Mouse (Mus musculus) neural tube, embryonic 12.5 days (tissue): ENCODE results near the gene Tcl1. TPM values are rescaled to one million over a fixed set of nuclear protein-coding genes. Genes with fewer than 3 reads are reported as not detected.

Source experiments
- ATAC-seq: fragments of 200-750 bp; cut with Nextera tagmentation; 2 replicates; pipeline ENCODE4 v1.8.0; 2017; ENCODE audit warnings: low read depth, mild to moderate bottlenecking, moderate TSS enrichment, moderate library complexity; ENCODE audit not compliant: low FRiP score
- H3K27ac ChIP-seq: fragments of 300-500 bp; sonication (generic); 2 replicates; pipeline ENCODE4 v1.5.1; 2016
- H3K27me3 ChIP-seq: fragments of 300-500 bp; sonication (generic); replicated peaks from 2 replicates; pipeline ENCODE4 v1.6.1; 2016; ENCODE audit warnings: mild to moderate bottlenecking
- H3K36me3 ChIP-seq: fragments of 300-500 bp; sonication (generic); 2 replicates; pipeline ENCODE4 v1.6.1; 2016; ENCODE audit warnings: mild to moderate bottlenecking
- H3K4me1 ChIP-seq: fragments of 300-500 bp; sonication (generic); 2 replicates; pipeline ENCODE4 v1.6.1; 2016
- H3K4me2 ChIP-seq: fragments of 300-500 bp; sonication (generic); replicated peaks from 2 replicates; pipeline ENCODE4 v1.6.1; 2016; ENCODE audit warnings: mild to moderate bottlenecking
- H3K4me3 ChIP-seq: fragments of 300-500 bp; sonication (generic); 2 replicates; pipeline ENCODE4 v1.5.1; 2016
- H3K9ac ChIP-seq: fragments of 300-500 bp; sonication (generic); 2 replicates; pipeline ENCODE4 v1.6.1; 2016; ENCODE audit warnings: mild to moderate bottlenecking
- H3K9me3 ChIP-seq: fragments of 300-500 bp; sonication (generic); 2 replicates; pipeline ENCODE4 v1.6.1; 2016; ENCODE audit warnings: mild to moderate bottlenecking
- WGBS: fragments of 180-500 bp; shearing (Covaris S2); methylation state at CpG from one replicate; pipeline ENCODE4 v1.1.7; 2016; 5-methylcytosine and 5-hydroxymethylcytosine counted together
- polyA plus RNA-seq: library from polyadenylated mRNA; unstranded; fragments of >200 nt; fragmentation: Nextera tagmentation; extraction: Ambion mirVana; gene quantifications from 2 replicates; pipeline ENCODE4 v1.2.1, GENCODE M21; 2016

Gene Tcl1
- not detected in 2 replicates for polyA plus RNA-seq

DNA sequence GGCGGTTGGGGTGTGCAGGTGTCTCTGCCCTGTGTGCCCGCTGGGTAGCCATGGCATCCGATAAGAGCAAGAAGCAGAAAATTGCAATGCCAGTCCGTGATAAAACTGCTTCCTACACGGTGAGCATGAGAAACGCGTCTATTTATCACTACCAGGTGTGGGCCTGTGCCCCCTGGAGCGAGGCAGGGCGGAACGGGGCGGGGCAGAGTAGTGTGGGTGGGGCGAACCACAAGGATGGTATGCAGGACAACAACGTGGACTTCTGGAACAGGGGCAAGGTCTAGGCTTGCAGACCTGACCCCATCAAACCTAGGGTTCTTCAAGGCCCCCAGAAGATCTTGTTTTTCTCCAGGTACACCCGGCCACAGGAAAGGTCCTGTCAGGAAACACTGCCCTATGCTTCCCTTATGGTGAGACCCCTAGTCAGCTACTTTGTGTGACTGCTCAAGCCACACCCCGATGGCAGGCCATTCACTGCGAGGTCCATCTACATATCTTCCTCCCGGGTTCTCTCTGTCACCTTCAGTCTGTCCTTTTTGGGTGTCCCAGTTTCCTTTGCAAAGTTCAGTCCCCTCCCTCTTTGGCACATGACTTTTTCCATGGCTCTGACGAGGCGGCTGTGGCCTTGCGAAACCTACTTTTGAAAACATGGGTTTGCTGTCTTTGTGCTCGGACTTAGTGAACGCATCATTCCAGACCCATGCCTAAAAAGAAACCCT lies at the start of gene Tcl1:
TSS of gene Tcl1 (minus strand) at position 193 of the 719 bp plus-strand sequence.
- WGBS, result 93% methylated on average over 22 of the region's 22 CpGs
- Histone ChIP-seq H3K27ac (no peak within 1 kb of the TSS), H3K27me3 (no peaks in the 10 kb centered on the region), H3K4me2 (no peak within 1 kb of the TSS), H3K4me1 (no peaks in the 10 kb centered on the region), H3K9me3 (no peaks in the 10 kb centered on the region), H3K9ac (no peak within 1 kb of the TSS), H3K4me3 (no peak within 1 kb of the TSS), H3K36me3 (no peaks in the 10 kb centered on the region)
- no peak for ATAC-seq

GRCm38 (mm10) chr12:105271016-105271965 lies 48.7 kb upstream of the Tcl1 start:
- Histone ChIP-seq H3K4me2 (no peak overlapping the region), H3K9ac (no peak overlapping the region), H3K9me3 (no peaks in the 10 kb centered on the region), H3K27ac (no peak overlapping the region), H3K36me3 (no peaks in the 10 kb centered on the region), H3K27me3 (no peaks in the 10 kb centered on the region), H3K4me1 (no peaks in the 10 kb centered on the region), H3K4me3 (no peak overlapping the region)
- 57% methylated on average over 17 of the region's 17 CpGs for WGBS
- no peak for ATAC-seq

DNA sequence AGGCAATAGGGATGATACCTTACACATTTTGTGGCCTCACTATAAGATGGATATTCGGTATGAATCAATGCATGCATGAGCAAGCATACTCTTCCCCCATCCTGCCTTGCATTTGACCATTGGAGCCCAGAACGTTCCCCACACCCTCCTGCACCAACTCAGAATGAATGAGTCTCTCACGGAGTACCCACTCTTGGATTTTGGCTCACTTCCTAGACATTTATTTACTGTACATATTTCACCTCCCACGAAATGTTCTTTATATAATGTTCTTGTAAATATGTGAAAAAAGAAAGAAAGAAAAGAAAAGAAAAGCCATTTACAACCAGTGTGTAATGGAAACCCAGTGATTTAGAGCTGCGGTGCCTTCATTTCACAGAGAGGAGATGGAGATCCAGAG lies 44.5 kb upstream of the Tcl1 start:
- Histone ChIP-seq H3K9me3 (no peaks in the 10 kb centered on the region), H3K27me3 (no peaks in the 10 kb centered on the region), H3K4me1 (no peaks in the 10 kb centered on the region), H3K27ac (no peak overlapping the region), H3K36me3 (no peaks in the 10 kb centered on the region), H3K4me3 (no peak overlapping the region), H3K9ac (no peak overlapping the region), H3K4me2 (no peak overlapping the region)
- no peak for ATAC-seq
- 83% methylated on average over 5 of the region's 5 CpGs for WGBS

- no peaks in the 10 kb centered on the region for H3K9me3 ChIP-seq
- H3K4me2 ChIP-seq, result no peak overlapping the region
- no peak overlapping the region for H3K4me3 ChIP-seq
- no peaks in the 10 kb centered on the region for H3K4me1 ChIP-seq
- no peak for ATAC-seq
- no peak overlapping the region for H3K27ac ChIP-seq
- H3K9ac ChIP-seq, result no peak overlapping the region
- H3K27me3 ChIP-seq, result no peaks in the 10 kb centered on the region
- no peaks in the 10 kb centered on the region for H3K36me3 ChIP-seq
- WGBS, result 11% methylated on average over 3 of the region's 3 CpGs
Observed at GRCm38 (mm10) chr12:105266096-105266495, 43.5 kb upstream of the Tcl1 start.

DNA sequence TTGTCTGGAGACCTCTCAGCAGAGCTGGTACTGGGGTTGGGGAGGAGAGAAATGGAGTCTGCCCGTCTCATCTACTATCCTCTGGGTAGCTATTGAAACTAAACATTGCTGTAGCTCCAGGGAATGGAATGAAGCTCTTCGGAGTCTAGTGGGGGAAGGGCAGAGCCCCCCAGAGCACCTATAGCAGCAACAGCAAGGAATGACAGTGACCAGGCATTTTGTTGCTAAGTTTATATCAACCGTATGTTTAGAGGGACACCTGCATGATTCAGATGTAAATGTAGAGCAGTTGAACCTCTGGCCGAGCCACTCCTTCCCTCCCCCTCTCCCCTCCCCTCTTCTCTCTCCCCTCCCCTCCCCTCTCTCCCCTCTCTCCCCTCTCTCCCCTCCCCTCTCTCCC lies 36.6 kb upstream of the Tcl1 start:
- H3K27ac ChIP-seq, result no peak overlapping the region
- no peak for ATAC-seq
- H3K36me3 ChIP-seq, result no peaks in the 10 kb centered on the region
- WGBS, result 21% methylated on average over 4 of the region's 4 CpGs
- no peak overlapping the region for H3K4me3 ChIP-seq
- no peaks in the 10 kb centered on the region for H3K4me1 ChIP-seq
- H3K27me3 ChIP-seq, result no peaks in the 10 kb centered on the region
- no peaks in the 10 kb centered on the region for H3K9me3 ChIP-seq
- no peak overlapping the region for H3K9ac ChIP-seq
- H3K4me2 ChIP-seq, result no peak overlapping the region

- ATAC-seq, result no peak
- no peak overlapping the region for H3K9ac ChIP-seq
- H3K4me3 ChIP-seq, result no peak overlapping the region
- no peaks in the 10 kb centered on the region for H3K27me3 ChIP-seq
- H3K27ac ChIP-seq, result no peak overlapping the region
- H3K4me1 ChIP-seq, result no peaks in the 10 kb centered on the region
- H3K36me3 ChIP-seq, result no peaks in the 10 kb centered on the region
- H3K9me3 ChIP-seq, result no peaks in the 10 kb centered on the region
- H3K4me2 ChIP-seq, result no peak overlapping the region
- WGBS, result 8% methylated on average over 9 of the region's 9 CpGs
Observed at GRCm38 (mm10) chr12:105258787-105259186, 36.2 kb upstream of the Tcl1 start.

GRCm38 (mm10) chr12:105253796-105254195 lies 31.2 kb upstream of the Tcl1 start:
- Histone ChIP-seq H3K4me1 (peaks cover 7% of the 10 kb centered on the region), H3K27me3 (no peaks in the 10 kb centered on the region), H3K9me3 (no peaks in the 10 kb centered on the region), H3K27ac (no peak overlapping the region), H3K36me3 (no peaks in the 10 kb centered on the region), H3K4me2 (no peak overlapping the region), H3K4me3 (no peak overlapping the region), H3K9ac (no peak overlapping the region)
- no peak for ATAC-seq
- WGBS, result 95% methylated on average over 3 of the region's 3 CpGs

- WGBS, result 4% methylated on average over 9 of the region's 9 CpGs
- Histone ChIP-seq H3K27me3 (no peaks in the 10 kb centered on the region), H3K9me3 (no peaks in the 10 kb centered on the region), H3K36me3 (no peaks in the 10 kb centered on the region), H3K4me1 (peaks cover 14% of the 10 kb centered on the region), H3K27ac (no peak overlapping the region), H3K4me3 (no peak overlapping the region), H3K4me2 (peak overlapping the region; percentile 51), H3K9ac (no peak overlapping the region)
- peak; percentile 57 for ATAC-seq
Observed at GRCm38 (mm10) chr12:105248763-105249233, 26.2 kb upstream of the Tcl1 start.

- no peak for ATAC-seq
- Histone ChIP-seq H3K9ac (no peak overlapping the region), H3K36me3 (no peaks in the 10 kb centered on the region), H3K4me1 (no peaks in the 10 kb centered on the region), H3K27ac (no peak overlapping the region), H3K4me2 (no peak overlapping the region), H3K9me3 (0 out of 2 replicates have a peak, but pooled peaks cover 8% of the 10 kb centered on the region), H3K4me3 (no peak overlapping the region), H3K27me3 (no peaks in the 10 kb centered on the region)
- WGBS, result 80% methylated on average over 9 of the region's 9 CpGs
Observed at GRCm38 (mm10) chr12:105239060-105239459, 16.5 kb upstream of the Tcl1 start.

GRCm38 (mm10) chr12:105235091-105235490 lies 12.5 kb upstream of the Tcl1 start:
- ATAC-seq, result no peak

DNA sequence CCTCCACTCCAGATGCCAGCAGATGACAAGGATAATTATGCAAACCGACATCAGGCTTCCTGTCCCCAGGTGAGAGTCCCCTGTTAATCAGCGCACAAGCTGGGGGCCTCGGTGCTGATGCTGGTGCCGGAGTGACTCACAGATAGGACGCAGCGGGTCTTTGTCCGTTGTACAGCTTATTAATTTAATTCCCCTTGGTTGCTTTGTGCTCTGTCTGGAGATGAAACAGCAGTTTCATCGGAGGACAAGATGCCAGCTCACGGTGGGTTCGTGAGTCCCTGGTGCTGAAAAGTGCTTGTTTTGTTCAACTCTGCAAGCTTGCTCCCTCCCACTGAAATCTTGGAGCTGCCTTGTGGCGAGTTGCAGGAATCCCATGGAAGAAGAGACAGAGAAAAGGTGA lies 11.8 kb upstream of the Tcl1 start:
- H3K4me2 ChIP-seq, result no peak overlapping the region

More at GRCm38 (mm10) chr12:105235091-105235490, 12.5 kb upstream of the Tcl1 start:
- no peak overlapping the region for H3K9ac ChIP-seq
- H3K36me3 ChIP-seq, result no peaks in the 10 kb centered on the region
- H3K9me3 ChIP-seq, result 0 out of 2 replicates have a peak, but pooled peaks cover 2% of the 10 kb centered on the region
- no peaks in the 10 kb centered on the region for H3K27me3 ChIP-seq
- no peak overlapping the region for H3K27ac ChIP-seq
- no peak overlapping the region for H3K4me2 ChIP-seq
- 77% methylated on average over 3 of the region's 3 CpGs for WGBS
- H3K4me3 ChIP-seq, result no peak overlapping the region
- no peaks in the 10 kb centered on the region for H3K4me1 ChIP-seq

GRCm38 (mm10) chr12:105224621-105225320 lies 2.2 kb upstream of the Tcl1 start:
- Histone ChIP-seq H3K27ac (no peak overlapping the region), H3K4me1 (no peaks in the 10 kb centered on the region), H3K27me3 (no peaks in the 10 kb centered on the region), H3K9ac (no peak overlapping the region), H3K36me3 (no peaks in the 10 kb centered on the region), H3K9me3 (no peaks in the 10 kb centered on the region), H3K4me2 (no peak overlapping the region), H3K4me3 (no peak overlapping the region)
- no peak for ATAC-seq
- 35% methylated on average over 16 of the region's 16 CpGs for WGBS

More for the DNA sequence above, 11.8 kb upstream of the Tcl1 start:
- Histone ChIP-seq H3K27me3 (no peaks in the 10 kb centered on the region), H3K9me3 (no peaks in the 10 kb centered on the region), H3K36me3 (no peaks in the 10 kb centered on the region), H3K4me3 (no peak overlapping the region), H3K4me1 (no peaks in the 10 kb centered on the region), H3K9ac (no peak overlapping the region), H3K27ac (no peak overlapping the region)
- WGBS, result 79% methylated on average over 11 of the region's 11 CpGs
- ATAC-seq, result no peak
